Mouse (Mus musculus): ENCODE data around the gene Cd80. TPM values are rescaled to one million over a fixed set of nuclear protein-coding genes. Genes with fewer than 3 reads are reported as not detected.

The Cd80 gene
- total RNA-seq (2021): under 1 TPM in 1 of 2 experiments, not detected in 1; 0.12 TPM
- long read RNA-seq, experiment 1, partial matches to known transcripts: 0 of 16 reads
- long read RNA-seq, experiment 1, other reads (novel, unspliced or antisense): 16 of 16 reads
- long read RNA-seq, experiment 2, partial matches to known transcripts: 0 of 7 reads
- long read RNA-seq, experiment 2, other reads (novel, unspliced or antisense): 7 of 7 reads

- intact Hi-C loops (cut with DNase I; ENCODE audit: low total_unique reads): no loop called here
- no peak for DNase-seq
Measured at GRCm38 (mm10) chr16:38455511-38456418, at the start of gene Cd80. Cd80 (plus strand) TSS chr16:38455561.

GRCm38 (mm10) chr16:38406293-38406692 is 49.1 kb upstream of the Cd80 start:
- DNase-seq: no peak
- intact Hi-C loops (cut with DNase I; ENCODE audit: low total_unique reads): no loop called here

GRCm38 (mm10) chr16:38406708-38407107 is 48.7 kb upstream of the Cd80 start:
- intact Hi-C loops (cut with DNase I; ENCODE audit: low total_unique reads): no loop called here
- DNase-seq: no peak

GRCm38 (mm10) chr16:38407584-38407983 is 47.8 kb upstream of the Cd80 start:
- intact Hi-C loops (cut with DNase I; ENCODE audit: low total_unique reads): no loop called here

GRCm38 (mm10) chr16:38408416-38408815 is 46.9 kb upstream of the Cd80 start:
- intact Hi-C loops (cut with DNase I; ENCODE audit: low total_unique reads): no loop called here
- no peak for DNase-seq

More at GRCm38 (mm10) chr16:38407584-38407983, 47.8 kb upstream of the Cd80 start:
- DNase-seq: no peak

- DNase-seq: no peak
- intact Hi-C loops (cut with DNase I; ENCODE audit: low total_unique reads): no loop called here
Measured at GRCm38 (mm10) chr16:38414953-38415352, 40.4 kb upstream of the Cd80 start.

- no peak for DNase-seq
- intact Hi-C loops (cut with DNase I; ENCODE audit: low total_unique reads): no loop called here
Measured at GRCm38 (mm10) chr16:38425374-38425773, 30.0 kb upstream of the Cd80 start.

- intact Hi-C loops (cut with DNase I; ENCODE audit: low total_unique reads): no loop called here
- no peak for DNase-seq
Measured at GRCm38 (mm10) chr16:38425799-38426198, 29.6 kb upstream of the Cd80 start.

- intact Hi-C loops (cut with DNase I; ENCODE audit: low total_unique reads): no loop called here
- no peak for DNase-seq
Measured at GRCm38 (mm10) chr16:38431446-38432185, 23.7 kb upstream of the Cd80 start.

- DNase-seq: no peak
- intact Hi-C loops (cut with DNase I; ENCODE audit: low total_unique reads): no loop called here
Measured at GRCm38 (mm10) chr16:38432498-38433425, 22.6 kb upstream of the Cd80 start, which contains the start of gene Pla1a. Pla1a (minus strand) TSS chr16:38433145.

- DNase-seq: no peak
- intact Hi-C loops (cut with DNase I; ENCODE audit: low total_unique reads): no loop called here
Measured at GRCm38 (mm10) chr16:38433514-38433913, 21.8 kb upstream of the Cd80 start.

GRCm38 (mm10) chr16:38434295-38434795 is 21.0 kb upstream of the Cd80 start:
- intact Hi-C loops (cut with DNase I; ENCODE audit: low total_unique reads): no loop called here
- no peak for DNase-seq

GRCm38 (mm10) chr16:38439190-38439589 is 16.2 kb upstream of the Cd80 start:
- DNase-seq: no peak
- intact Hi-C loops (cut with DNase I; ENCODE audit: low total_unique reads): no loop called here

- no peak for DNase-seq
- intact Hi-C loops (cut with DNase I; ENCODE audit: low total_unique reads): no loop called here
Measured at GRCm38 (mm10) chr16:38440403-38440802, 15.0 kb upstream of the Cd80 start.

GRCm38 (mm10) chr16:38441611-38442010 is 13.8 kb upstream of the Cd80 start:
- DNase-seq: no peak
- intact Hi-C loops (cut with DNase I; ENCODE audit: low total_unique reads): no loop called here

GRCm38 (mm10) chr16:38442216-38442615 is 13.1 kb upstream of the Cd80 start:
- intact Hi-C loops (cut with DNase I; ENCODE audit: low total_unique reads): no loop called here

GRCm38 (mm10) chr16:38443721-38444464 is 11.5 kb upstream of the Cd80 start:
- DNase-seq: no peak
- intact Hi-C loops (cut with DNase I; ENCODE audit: low total_unique reads): no loop called here

More at GRCm38 (mm10) chr16:38442216-38442615, 13.1 kb upstream of the Cd80 start:
- DNase-seq: no peak

GRCm38 (mm10) chr16:38445046-38445445 is 10.3 kb upstream of the Cd80 start:
- no peak for DNase-seq
- intact Hi-C loops (cut with DNase I; ENCODE audit: low total_unique reads): loop anchor here (5.0 kb wide), 1 partner anchor 43 kb away; no protein-coding TSS in a partner anchor
